Mouse (Mus musculus) liver, postnatal 0 days (tissue): ENCODE results near the gene Noxred1.

Experiments used
- CTCF ChIP-seq: sonication (generic); IDR thresholded peaks from 2 replicates; pipeline ENCODE4 v1.5.1; 2016; ENCODE audit warnings: antibody characterized with exemption, low read depth
- EP300 ChIP-seq: IDR thresholded peaks from 2 replicates; pipeline ENCODE4 v1.6.1; 2016; ENCODE audit warnings: antibody characterized with exemption, low read depth, mild to moderate bottlenecking

- TF ChIP-seq EP300 (no peak), CTCF (no peak)
Measured at GRCm38 (mm10) chr12:87256629-87257028, 18.1 kb upstream of the Noxred1 start.
